Mouse (Mus musculus) lung, adult 2 months (tissue): ENCODE measurements around the gene Tbc1d23.

Experiments
- CTCF ChIP-seq: fragments of 200-500 bp; IDR thresholded peaks from 2 replicates; pipeline ENCODE4 v1.5.1; 2011; ENCODE audit warnings: mild to moderate bottlenecking, low read length, control low read depth; ENCODE audit not compliant: insufficient read depth
- POLR2A ChIP-seq: fragments of 200-500 bp; IDR thresholded peaks from 2 replicates; pipeline ENCODE4 v1.6.1; 2011; ENCODE audit warnings: low read depth, mild to moderate bottlenecking, control low read depth, low read length, borderline replicate concordance; ENCODE audit errors: extremely low read depth

GRCm38 (mm10) chr16:57151437-57151836 lies 79.9 kb downstream of the Tbc1d23 start:
- TF ChIP-seq CTCF (no peak), POLR2A (no peak)
